Mouse (Mus musculus): ENCODE measurements around the gene Sppl2b. TPM values are rescaled to one million over a fixed set of nuclear protein-coding genes. Genes with fewer than 3 reads are reported as not detected.

The Sppl2b gene
- total and polyA plus RNA-seq, 3 experiments: 52.0 to 65.9 TPM; not detected in 1

GRCm38 (mm10) chr10:80881301-80881700 is 26.2 kb downstream of the Sppl2b start:
- Histone ChIP-seq H3K36me3 (ENCODE audit: control insufficient read depth in 1 of 2, insufficient read depth in 2 of 2, low read length in 2 of 2) (no peaks in the 10 kb centered on the region), H3K27ac (ENCODE audit: control insufficient read depth, low read depth, low read length) (no peak overlapping the region), H3K79me2 (ENCODE audit: control insufficient read depth, insufficient read depth, low read length, poor library complexity) (no peaks in the 10 kb centered on the region), H3K9ac (ENCODE audit: control insufficient read depth, low read depth, low read length, poor library complexity, severe bottlenecking) (no peak overlapping the region), H3K4me3 (ENCODE audit: control insufficient read depth in 1 of 2, insufficient read depth in 1 of 2, low read depth in 2 of 2, low read length in 2 of 2) (no peak overlapping the region), H3K27me3 (ENCODE audit: control insufficient read depth in 1 of 2, insufficient read depth in 2 of 2, low read length in 2 of 2) (no peaks in the 10 kb centered on the region), H3K9me3 (replicated peaks; ENCODE audit: insufficient read depth, low read length) (no peaks in the 10 kb centered on the region), H3K4me1 (ENCODE audit: control insufficient read depth in 1 of 2, insufficient read depth in 2 of 2, low read length in 2 of 2) (peaks cover 2 to 11% of the 10 kb centered on the region in 2 experiments; a peak in 3 of 4 replicates)
- TF ChIP-seq ZMIZ1 (IDR thresholded peaks at IDR 0.05; ENCODE audit: low read depth, low read length): no peak
- peak; percentile 67 for TF ChIP-seq RAD21 (IDR thresholded peaks at IDR 0.05; ENCODE audit: low read depth, low read length)
- TF ChIP-seq ZKSCAN1 (IDR thresholded peaks at IDR 0.05; ENCODE audit: low read depth, low read length): no peak
- TF ChIP-seq POLR2A (IDR thresholded peaks at IDR 0.05; ENCODE audit: control insufficient read depth in 1 of 2, insufficient read depth in 1 of 2, low read depth in 1 of 2, low read length in 2 of 2, poor library complexity in 1 of 2): no peak
- TF ChIP-seq E2F4 (IDR thresholded peaks at IDR 0.05; ENCODE audit: borderline replicate concordance, low read depth, low read length): no peak
- TF ChIP-seq GABPA (IDR thresholded peaks at IDR 0.05; ENCODE audit: low read depth, low read length): no peak
- peak; percentile 82 to 95 (median 88) for TF ChIP-seq CTCF (IDR thresholded peaks at IDR 0.05 in 2 of 3, conservative IDR thresholded peaks at IDR 0.05 in 1 of 3; ENCODE audit: control insufficient read depth in 1 of 3, insufficient read depth in 1 of 3, low read depth in 2 of 3, low read length in 3 of 3, poor library complexity in 1 of 3, severe bottlenecking in 1 of 3)
- TF ChIP-seq SMC3 (IDR thresholded peaks at IDR 0.05; ENCODE audit: low read depth, low read length): peak; percentile 94
- no peak for TF ChIP-seq TBP (IDR thresholded peaks at IDR 0.05; ENCODE audit: low read depth, low read length)
- TF ChIP-seq EP300 (IDR thresholded peaks at IDR 0.05; ENCODE audit: low read depth in 1 of 2, low read length in 2 of 2): no peak
- no peak for TF ChIP-seq HCFC1 (IDR thresholded peaks at IDR 0.05; ENCODE audit: low read depth, low read length)
- TF ChIP-seq ELF1 (IDR thresholded peaks at IDR 0.05; ENCODE audit: low read depth, low read length): no peak
- TF ChIP-seq ZNF384 (IDR thresholded peaks at IDR 0.05; ENCODE audit: low read depth, low read length): no peak
- TF ChIP-seq USF2 (IDR thresholded peaks at IDR 0.05; ENCODE audit: borderline replicate concordance in 1 of 2, insufficient read depth in 1 of 2, low read depth in 1 of 2, low read length in 2 of 2): no peak
- no peak for TF ChIP-seq RCOR1 (IDR thresholded peaks at IDR 0.05; ENCODE audit: low read depth, low read length)
- TF ChIP-seq ZC3H11A (IDR thresholded peaks at IDR 0.05; ENCODE audit: low read depth, low read length): peak; percentile 76
- no peak for TF ChIP-seq NELFE (IDR thresholded peaks at IDR 0.05; ENCODE audit: low read depth, low read length)
- no peak for TF ChIP-seq BHLHE40 (IDR thresholded peaks at IDR 0.05; ENCODE audit: borderline replicate concordance, low read depth, low read length)
- no peak for TF ChIP-seq JUND (IDR thresholded peaks at IDR 0.05; ENCODE audit: low read depth, low read length)
- TF ChIP-seq MYB (IDR thresholded peaks at IDR 0.05; ENCODE audit: low read depth, low read length): no peak
- no peak for TF ChIP-seq ETS1 (IDR thresholded peaks at IDR 0.05; ENCODE audit: low read depth, low read length)
- no peak for TF ChIP-seq POLR2AphosphoS2 (IDR thresholded peaks at IDR 0.05; ENCODE audit: low read length)
- TF ChIP-seq MAFK (IDR thresholded peaks at IDR 0.05; ENCODE audit: borderline replicate concordance, low read depth, low read length): no peak
- no peak for TF ChIP-seq MAX (IDR thresholded peaks at IDR 0.05; ENCODE audit: low read length)
- peak; percentile 86 for DNase-seq (ENCODE audit: low read depth, low spot score)

Data from MEL (cell line).